Mouse (Mus musculus) A20 (cell line): ENCODE data around the gene Tex35.

Experiments used
- DNase-seq: peaks from one replicate; pipeline ENCODE4 v3.0.0-alpha.2; 2011; ENCODE audit warnings: low read depth, low spot score

The Tex35 gene

DNA sequence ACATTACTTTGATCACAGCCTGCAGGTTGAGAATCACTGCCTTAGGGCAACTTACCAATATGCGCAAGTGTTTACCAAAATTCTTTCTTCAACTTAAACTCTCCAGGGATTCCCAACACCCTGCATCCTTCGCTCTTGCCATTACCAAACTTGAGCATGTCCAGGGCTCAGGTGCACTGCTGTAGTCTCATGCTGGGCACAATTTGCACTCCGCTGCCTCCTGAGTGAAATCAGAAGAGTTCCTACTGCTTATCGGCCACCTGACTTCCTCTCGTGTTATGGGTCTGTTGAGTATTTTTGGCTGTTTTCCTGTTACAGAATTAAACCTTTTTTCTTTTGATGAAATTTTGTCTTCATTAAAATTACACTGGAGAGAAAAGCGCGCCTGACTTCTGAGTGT is 53.8 kb downstream of the Tex35 start:
- DNase-seq = peak; percentile 27

DNA sequence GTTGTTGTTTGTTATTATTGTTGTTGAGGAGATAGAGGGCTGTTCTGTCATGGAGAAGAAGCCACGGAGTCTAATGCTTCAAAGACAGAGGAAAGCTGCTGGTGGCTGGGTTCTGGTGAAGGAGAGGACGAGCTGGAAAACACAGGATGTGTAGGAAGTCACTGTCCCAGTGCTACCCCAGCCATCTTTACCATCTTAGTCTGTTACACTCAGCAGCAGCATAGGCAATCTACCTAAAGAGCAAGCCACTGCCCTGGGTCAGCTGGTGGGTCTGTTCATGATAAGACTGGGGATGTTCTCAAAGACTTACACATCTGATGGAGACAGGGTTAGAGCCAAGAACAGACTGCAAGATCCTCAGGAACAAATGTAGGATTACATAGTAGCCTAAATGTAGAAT is 58.6 kb downstream of the Tex35 start:
- no peak for DNase-seq
